Mouse (Mus musculus): Measurements from ENCODE around the gene Grk3. TPM values are rescaled to one million over a fixed set of nuclear protein-coding genes. Genes with fewer than 3 reads are reported as not detected.

Gene Grk3
- polyA plus RNA-seq, 1 experiment from 2014 or later, result 2.9 TPM

DNA sequence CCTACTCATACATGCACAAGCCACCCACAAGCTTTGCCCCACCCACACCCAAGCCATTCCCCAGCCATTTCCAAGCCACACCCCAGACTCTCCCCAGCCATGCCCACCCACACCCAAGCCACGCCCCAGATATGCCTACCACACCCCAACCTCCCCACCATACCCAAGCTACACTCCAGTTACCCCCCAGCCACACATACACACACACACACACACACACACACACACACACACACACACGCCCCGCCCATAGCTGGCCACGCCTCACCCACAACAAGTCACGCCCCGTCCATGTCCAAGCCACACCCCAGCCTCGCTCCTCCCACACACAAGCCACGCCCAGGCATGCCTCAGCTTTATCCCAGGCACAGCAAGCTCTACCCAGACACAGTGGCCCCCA, 16.4 kb downstream of the Grk3 start:
- TF ChIP-seq CTCF (IDR thresholded peaks at IDR 0.05; ENCODE audit: low read depth), result no peak
- 80% methylated on average over 8 of the region's 8 CpGs for WGBS
- H3K4me3 ChIP-seq (ENCODE audit: low read depth, low read length), result no peak overlapping the region
- H3K4me2 ChIP-seq (replicated peaks; ENCODE audit: low read depth), result no peak overlapping the region
- no peak overlapping the region for H3K27ac ChIP-seq (ENCODE audit: low read depth, low read length)
- peak; percentile 51 for ATAC-seq
- no peaks in the 10 kb centered on the region for H3K27me3 ChIP-seq (replicated peaks; ENCODE audit: control insufficient read depth, insufficient read depth, low read length)
- no peaks in the 10 kb centered on the region for H3K4me1 ChIP-seq (replicated peaks; ENCODE audit: control insufficient read depth, insufficient read depth, low read length)
- no peak overlapping the region for H3K9ac ChIP-seq (ENCODE audit: low read depth, low read length)
- no peaks in the 10 kb centered on the region for H3K36me3 ChIP-seq (ENCODE audit: control insufficient read depth, insufficient read depth)
- H3K9me3 ChIP-seq (ENCODE audit: control insufficient read depth), result no peaks in the 10 kb centered on the region

DNA sequence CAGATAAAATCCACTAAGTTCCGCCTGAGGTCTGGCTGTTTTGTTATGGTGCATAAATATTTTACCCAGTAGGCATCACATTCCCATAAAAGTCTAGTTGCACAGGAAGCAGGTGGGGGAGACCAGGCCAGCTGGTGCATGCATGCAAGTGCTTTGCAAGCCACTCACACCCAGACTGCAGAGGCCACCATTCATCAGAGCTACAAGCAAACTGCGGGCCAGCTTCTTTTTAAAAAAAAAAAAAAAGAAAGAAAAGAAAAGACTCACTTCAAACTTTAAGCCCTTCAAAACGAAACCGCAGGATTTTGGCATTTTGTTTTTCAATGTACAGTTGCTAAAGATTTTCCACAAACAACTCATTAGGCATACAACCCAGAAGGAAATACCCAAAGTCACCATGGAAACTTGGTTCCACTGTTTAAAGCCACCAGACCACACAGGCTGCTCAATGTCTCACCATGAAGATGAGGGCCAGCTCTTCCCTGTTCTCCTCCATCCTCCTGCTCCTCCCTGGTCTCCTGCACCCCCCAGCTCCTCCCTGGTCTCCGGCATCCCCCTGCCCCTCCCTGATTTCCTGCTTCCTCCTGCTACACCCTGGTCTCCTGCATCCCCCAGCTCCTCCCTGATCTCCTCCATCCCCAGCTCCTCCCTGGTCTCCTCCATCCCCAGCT, 17.9 kb downstream of the Grk3 start:
- Histone ChIP-seq H3K36me3 (ENCODE audit: control insufficient read depth, insufficient read depth) (no peaks in the 10 kb centered on the region), H3K4me1 (replicated peaks; ENCODE audit: control insufficient read depth, insufficient read depth, low read length) (no peaks in the 10 kb centered on the region), H3K4me3 (ENCODE audit: low read depth, low read length) (no peak overlapping the region), H3K27me3 (replicated peaks; ENCODE audit: control insufficient read depth, insufficient read depth, low read length) (no peaks in the 10 kb centered on the region), H3K27ac (ENCODE audit: low read depth, low read length) (no peak overlapping the region), H3K9me3 (ENCODE audit: control insufficient read depth) (no peaks in the 10 kb centered on the region), H3K4me2 (replicated peaks; ENCODE audit: low read depth) (no peak overlapping the region), H3K9ac (ENCODE audit: low read depth, low read length) (no peak overlapping the region)
- ATAC-seq, result no peak
- WGBS, result 55% methylated on average over 5 of the region's 5 CpGs
- TF ChIP-seq CTCF (IDR thresholded peaks at IDR 0.05; ENCODE audit: low read depth), result no peak

DNA sequence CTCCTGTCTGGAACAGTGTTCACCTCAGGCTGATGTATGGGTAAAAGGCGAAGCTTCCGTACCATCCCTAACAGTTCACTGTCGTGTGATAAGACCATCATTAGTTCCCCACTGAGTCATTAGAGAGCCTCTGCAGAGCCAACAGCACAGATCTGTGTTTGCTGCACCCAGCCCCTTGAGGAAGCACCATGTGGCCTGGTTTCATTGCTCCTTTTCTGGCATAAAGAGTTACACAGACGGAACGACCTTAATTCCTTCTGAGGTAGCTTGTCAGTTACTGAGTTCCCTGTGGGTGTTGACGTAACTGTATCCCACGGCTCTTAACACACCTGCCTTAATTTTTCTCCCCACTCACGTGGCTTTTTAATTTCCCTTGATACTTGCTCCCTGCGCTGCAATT, 24.3 kb downstream of the Grk3 start:
- no peak for TF ChIP-seq CTCF (IDR thresholded peaks at IDR 0.05; ENCODE audit: low read depth)
- H3K36me3 ChIP-seq (ENCODE audit: control insufficient read depth, insufficient read depth), result 0 out of 2 replicates have a peak, but pooled peaks cover 4% of the 10 kb centered on the region
- H3K4me3 ChIP-seq (ENCODE audit: low read depth, low read length), result no peak overlapping the region
- ATAC-seq, result no peak
- no peak overlapping the region for H3K9ac ChIP-seq (ENCODE audit: low read depth, low read length)
- H3K27me3 ChIP-seq (replicated peaks; ENCODE audit: control insufficient read depth, insufficient read depth, low read length), result no peaks in the 10 kb centered on the region
- no peak overlapping the region for H3K27ac ChIP-seq (ENCODE audit: low read depth, low read length)
- no peak overlapping the region for H3K4me2 ChIP-seq (replicated peaks; ENCODE audit: low read depth)
- WGBS, result 89% methylated on average over 9 of the region's 9 CpGs
- no peaks in the 10 kb centered on the region for H3K4me1 ChIP-seq (replicated peaks; ENCODE audit: control insufficient read depth, insufficient read depth, low read length)
- H3K9me3 ChIP-seq (ENCODE audit: control insufficient read depth), result no peaks in the 10 kb centered on the region

DNA sequence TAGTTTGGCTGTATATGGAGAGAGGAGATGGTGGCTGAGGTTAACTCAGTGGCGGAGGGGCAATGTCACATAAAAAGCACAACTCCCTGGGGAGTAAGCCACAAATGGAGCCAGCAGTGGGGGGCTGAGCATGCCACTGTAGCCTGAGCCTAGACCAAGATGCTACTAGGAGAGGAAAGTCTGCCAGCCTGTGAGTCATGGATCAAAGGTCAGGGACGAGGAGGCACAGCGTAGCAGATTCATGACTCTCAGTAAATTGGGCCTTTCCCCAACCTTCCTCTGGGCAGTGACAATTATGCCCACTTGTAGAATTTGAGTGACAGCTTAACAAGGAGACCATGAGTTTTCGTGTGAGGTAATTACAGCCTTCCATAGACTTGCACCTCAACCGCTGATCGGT, 33.7 kb downstream of the Grk3 start:
- ATAC-seq, result no peak
- no peak for TF ChIP-seq CTCF (IDR thresholded peaks at IDR 0.05; ENCODE audit: low read depth)
- H3K9me3 ChIP-seq (ENCODE audit: control insufficient read depth), result no peaks in the 10 kb centered on the region
- H3K4me2 ChIP-seq (replicated peaks; ENCODE audit: low read depth), result no peak overlapping the region
- no peaks in the 10 kb centered on the region for H3K27me3 ChIP-seq (replicated peaks; ENCODE audit: control insufficient read depth, insufficient read depth, low read length)
- no peak overlapping the region for H3K27ac ChIP-seq (ENCODE audit: low read depth, low read length)
- WGBS, result 62% methylated on average over 6 of the region's 6 CpGs
- no peak overlapping the region for H3K4me3 ChIP-seq (ENCODE audit: low read depth, low read length)
- no peaks in the 10 kb centered on the region for H3K4me1 ChIP-seq (replicated peaks; ENCODE audit: control insufficient read depth, insufficient read depth, low read length)
- H3K36me3 ChIP-seq (ENCODE audit: control insufficient read depth, insufficient read depth), result no peaks in the 10 kb centered on the region
- no peak overlapping the region for H3K9ac ChIP-seq (ENCODE audit: low read depth, low read length)

DNA sequence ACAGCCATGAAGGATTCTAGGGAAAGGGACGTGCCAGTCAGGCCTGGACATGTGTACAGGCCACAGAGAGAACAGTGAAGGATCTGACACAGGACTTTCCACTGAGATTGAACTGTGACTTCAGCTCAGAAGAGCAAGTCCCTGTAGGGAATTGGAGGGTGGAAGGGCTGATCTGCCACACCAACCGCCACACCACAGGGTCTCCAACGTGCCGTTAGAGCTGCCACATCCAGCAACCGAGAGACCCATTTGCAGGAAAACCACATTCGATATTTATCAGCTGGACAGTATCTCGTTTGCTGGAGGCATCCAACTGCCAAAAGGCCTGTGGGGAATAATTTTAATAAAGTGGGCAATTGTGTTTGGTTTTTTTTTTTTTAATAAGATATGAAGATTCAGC, 35.9 kb downstream of the Grk3 start:
- H3K9me3 ChIP-seq (ENCODE audit: control insufficient read depth), result no peaks in the 10 kb centered on the region
- no peak overlapping the region for H3K4me2 ChIP-seq (replicated peaks; ENCODE audit: low read depth)
- no peak for ATAC-seq
- H3K27me3 ChIP-seq (replicated peaks; ENCODE audit: control insufficient read depth, insufficient read depth, low read length), result no peaks in the 10 kb centered on the region
- H3K4me1 ChIP-seq (replicated peaks; ENCODE audit: control insufficient read depth, insufficient read depth, low read length), result no peaks in the 10 kb centered on the region
- no peak overlapping the region for H3K9ac ChIP-seq (ENCODE audit: low read depth, low read length)
- H3K27ac ChIP-seq (ENCODE audit: low read depth, low read length), result no peak overlapping the region
- no peaks in the 10 kb centered on the region for H3K36me3 ChIP-seq (ENCODE audit: control insufficient read depth, insufficient read depth)
- no peak for TF ChIP-seq CTCF (IDR thresholded peaks at IDR 0.05; ENCODE audit: low read depth)
- 92% methylated on average over 7 of the region's 7 CpGs for WGBS
- H3K4me3 ChIP-seq (ENCODE audit: low read depth, low read length), result no peak overlapping the region

DNA sequence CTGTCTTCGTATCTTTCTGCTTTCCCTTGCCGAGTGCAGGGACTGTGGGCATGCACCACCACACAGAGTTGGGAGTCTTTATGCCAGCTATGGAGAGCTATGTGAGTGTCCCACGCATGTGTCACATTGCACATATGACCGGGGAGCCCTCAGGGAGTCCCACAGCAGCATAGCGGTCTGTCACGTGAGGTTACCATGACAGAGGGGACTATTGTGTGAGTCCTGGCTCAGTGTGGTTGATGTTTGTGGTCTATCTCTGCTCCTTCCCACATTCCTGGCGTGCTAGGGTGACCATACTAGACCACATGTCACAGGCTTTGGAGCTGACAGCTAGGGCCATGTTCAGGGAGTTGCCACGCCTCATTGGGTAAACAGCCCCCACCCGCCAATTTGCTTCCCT, 36.4 kb downstream of the Grk3 start:
- Histone ChIP-seq H3K27ac (ENCODE audit: low read depth, low read length) (no peak overlapping the region), H3K9me3 (ENCODE audit: control insufficient read depth) (no peaks in the 10 kb centered on the region), H3K4me1 (replicated peaks; ENCODE audit: control insufficient read depth, insufficient read depth, low read length) (no peaks in the 10 kb centered on the region), H3K27me3 (replicated peaks; ENCODE audit: control insufficient read depth, insufficient read depth, low read length) (no peaks in the 10 kb centered on the region), H3K36me3 (ENCODE audit: control insufficient read depth, insufficient read depth) (no peaks in the 10 kb centered on the region), H3K4me3 (ENCODE audit: low read depth, low read length) (no peak overlapping the region), H3K9ac (ENCODE audit: low read depth, low read length) (no peak overlapping the region), H3K4me2 (replicated peaks; ENCODE audit: low read depth) (no peak overlapping the region)
- no peak for TF ChIP-seq CTCF (IDR thresholded peaks at IDR 0.05; ENCODE audit: low read depth)
- 83% methylated on average over 9 of the region's 9 CpGs for WGBS
- no peak for ATAC-seq

DNA sequence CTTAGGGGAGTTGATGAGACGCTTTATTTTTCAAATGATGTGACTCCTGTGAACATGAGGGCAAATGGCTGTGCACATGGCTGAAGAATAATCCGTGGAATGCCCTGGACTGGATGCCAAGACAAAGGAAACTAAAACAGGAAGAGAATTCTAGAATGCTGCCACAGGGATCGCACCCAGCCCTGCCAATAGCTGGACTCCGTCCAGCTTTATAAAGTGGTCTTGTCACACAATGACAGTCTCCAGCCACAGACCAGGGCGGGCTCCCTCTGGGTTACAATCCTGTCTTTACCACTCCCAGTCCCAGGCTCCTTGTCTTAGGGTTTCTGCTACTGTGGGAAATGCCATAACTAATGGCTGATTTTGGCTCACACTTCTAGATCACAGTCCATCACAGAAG, 38.5 kb downstream of the Grk3 start:
- 68% methylated on average over 5 of the region's 5 CpGs for WGBS
- no peak for ATAC-seq

More for the DNA sequence above, 38.5 kb downstream of the Grk3 start:
- Histone ChIP-seq H3K36me3 (ENCODE audit: control insufficient read depth, insufficient read depth) (no peaks in the 10 kb centered on the region), H3K4me2 (replicated peaks; ENCODE audit: low read depth) (no peak overlapping the region), H3K9ac (ENCODE audit: low read depth, low read length) (no peak overlapping the region), H3K27ac (ENCODE audit: low read depth, low read length) (no peak overlapping the region), H3K4me3 (ENCODE audit: low read depth, low read length) (no peak overlapping the region), H3K9me3 (ENCODE audit: control insufficient read depth) (no peaks in the 10 kb centered on the region), H3K27me3 (replicated peaks; ENCODE audit: control insufficient read depth, insufficient read depth, low read length) (no peaks in the 10 kb centered on the region), H3K4me1 (replicated peaks; ENCODE audit: control insufficient read depth, insufficient read depth, low read length) (no peaks in the 10 kb centered on the region)
- no peak for TF ChIP-seq CTCF (IDR thresholded peaks at IDR 0.05; ENCODE audit: low read depth)

Measured in intestine, postnatal 0 days (tissue).